Mouse (Mus musculus) CH12.LX (cell line): Measurements from ENCODE around the gene A730015C16Rik. TPM values are rescaled to one million over a fixed set of nuclear protein-coding genes. Genes with fewer than 3 reads are reported as not detected.
A peak's percentile ranks its signal among the peaks of the same experiment; 100 is the strongest.

Experiments
- DNase-seq: peaks from one replicate; pipeline ENCODE4 v3.0.0-alpha.2; 2013; ENCODE audit errors: extremely low read depth
- H3K27ac ChIP-seq: 2 replicates; pipeline ENCODE4 v1.5.1; 2012; ENCODE audit warnings: low read depth, mild to moderate bottlenecking, control low read depth, moderate library complexity; ENCODE audit not compliant: insufficient read depth
- H3K27me3 ChIP-seq: replicated peaks from 2 replicates; pipeline ENCODE3; 2012; ENCODE audit warnings: inconsistent platforms
- H3K36me3 ChIP-seq, 2 experiments: replicated peaks in 1 of 2; 2 replicates each; pipeline versions ENCODE3 to v1.6.1; 2012; ENCODE audit warnings: inconsistent platforms in 1 of 2, low read length in 1 of 2, mild to moderate bottlenecking in 1 of 2, mixed read lengths in 1 of 2, moderate library complexity in 1 of 2; ENCODE audit not compliant: control insufficient read depth in 1 of 2, insufficient read depth in 1 of 2
- H3K4me1 ChIP-seq, 2 experiments: 2 replicates each; pipeline ENCODE4 v1.6.1; 2012; ENCODE audit warnings: inconsistent platforms in 1 of 2, moderate library complexity in 1 of 2; ENCODE audit not compliant: insufficient read depth in 2 of 2, control insufficient read depth in 1 of 2
- H3K4me2 ChIP-seq: 2 replicates; pipeline ENCODE4 v1.6.1; 2012; ENCODE audit warnings: low read depth, mild to moderate bottlenecking, control low read depth; ENCODE audit not compliant: poor library complexity, insufficient read depth, severe bottlenecking
- H3K4me3 ChIP-seq, 3 experiments: fragments of 150-350 bp in 1 of 3; sonication (generic) in 1 of 3; replicated peaks in 1 of 3; 2 replicates each; pipeline versions ENCODE3 to v1.5.1; 2011 to 2012; ENCODE audit warnings: low read depth in 2 of 3, low read length in 2 of 3, mild to moderate bottlenecking in 2 of 3, moderate library complexity in 2 of 3, control low read depth in 1 of 3, improper control_type of control experiment in 1 of 3, inconsistent platforms in 1 of 3, mixed read lengths in 1 of 3; ENCODE audit not compliant: poor library complexity in 1 of 3
- H3K79me2 ChIP-seq: replicated peaks from 2 replicates; pipeline ENCODE4 v1.6.1; 2012; ENCODE audit warnings: mild to moderate bottlenecking, moderate library complexity; ENCODE audit not compliant: control insufficient read depth, poor library complexity, insufficient read depth, severe bottlenecking; ENCODE audit errors: extremely low read depth
- H3K9ac ChIP-seq: 2 replicates; pipeline ENCODE4 v1.6.1; 2012; ENCODE audit warnings: low read depth, mild to moderate bottlenecking, control low read depth, moderate library complexity; ENCODE audit not compliant: insufficient read depth
- H3K9me3 ChIP-seq: replicated peaks from 2 replicates; pipeline ENCODE3; 2012; ENCODE audit warnings: low read length, inconsistent platforms, mixed read lengths
- BHLHE40 ChIP-seq: IDR thresholded peaks from 2 replicates; pipeline ENCODE4 v1.6.1; 2011; ENCODE audit warnings: mild to moderate bottlenecking, low read depth, low read length, improper control_type of control experiment
- CHD1 ChIP-seq: IDR thresholded peaks from 2 replicates; pipeline ENCODE4 v1.6.1; 2012; ENCODE audit warnings: low read depth, low read length, improper control_type of control experiment, inconsistent platforms
- CTCF ChIP-seq, 2 experiments: IDR thresholded peaks in 1 of 2; conservative IDR thresholded peaks in 1 of 2; 2 replicates each; pipeline ENCODE4 v1.5.1; 2011 to 2012; ENCODE audit warnings: low read depth in 2 of 2, low read length in 2 of 2, improper control_type of control experiment in 1 of 2, inconsistent platforms in 1 of 2, mild to moderate bottlenecking in 1 of 2, moderate library complexity in 1 of 2
- E2F4 ChIP-seq: IDR thresholded peaks from 2 replicates; pipeline ENCODE4 v1.6.1; 2011; ENCODE audit warnings: low read depth, low read length, improper control_type of control experiment; ENCODE audit not compliant: insufficient replicate concordance
- EP300 ChIP-seq: IDR thresholded peaks from 2 replicates; pipeline ENCODE4 v1.6.1; 2011; ENCODE audit warnings: low read length, improper control_type of control experiment
- GABPA ChIP-seq: IDR thresholded peaks from 2 replicates; pipeline ENCODE4 v1.6.1; 2012; ENCODE audit warnings: low read depth, low read length, improper control_type of control experiment, inconsistent platforms; ENCODE audit not compliant: insufficient replicate concordance
- IRF4 ChIP-seq: IDR thresholded peaks from 2 replicates; pipeline ENCODE4 v1.6.1; 2014; ENCODE audit warnings: low read depth, mild to moderate bottlenecking, inconsistent platforms, low read length, improper control_type of control experiment
- JUND ChIP-seq: conservative IDR thresholded peaks from 2 replicates; pipeline ENCODE4 v1.6.1; 2011; ENCODE audit warnings: low read depth, low read length, improper control_type of control experiment
- MAFK ChIP-seq: IDR thresholded peaks from 2 replicates; pipeline ENCODE4 v1.6.1; 2011; ENCODE audit warnings: low read length, improper control_type of control experiment; ENCODE audit not compliant: insufficient replicate concordance
- MAX ChIP-seq: IDR thresholded peaks from 2 replicates; pipeline ENCODE4 v1.6.1; 2011; ENCODE audit warnings: low read length, improper control_type of control experiment
- MAZ ChIP-seq: IDR thresholded peaks from 2 replicates; pipeline ENCODE4 v1.6.1; 2012; ENCODE audit warnings: low read depth, mild to moderate bottlenecking, inconsistent platforms, low read length, improper control_type of control experiment, moderate library complexity
- MEF2A ChIP-seq: IDR thresholded peaks from 2 replicates; pipeline ENCODE4 v1.6.1; 2014; ENCODE audit warnings: low read depth, mild to moderate bottlenecking, inconsistent platforms, low read length, improper control_type of control experiment, borderline replicate concordance
- MYC ChIP-seq: IDR thresholded peaks from 2 replicates; pipeline ENCODE4 v1.6.1; 2011; ENCODE audit warnings: low read depth, mild to moderate bottlenecking, improper control_type of control experiment, low read length
- NELFE ChIP-seq: IDR thresholded peaks from 2 replicates; pipeline ENCODE4 v1.6.1; 2011; ENCODE audit warnings: low read depth, low read length, improper control_type of control experiment
- NRF1 ChIP-seq: IDR thresholded peaks from 2 replicates; pipeline ENCODE4 v1.6.1; 2014; ENCODE audit warnings: low read depth, mild to moderate bottlenecking, inconsistent platforms, low read length, improper control_type of control experiment, moderate library complexity
- PAX5 ChIP-seq: IDR thresholded peaks from 2 replicates; pipeline ENCODE4 v1.6.1; 2012; ENCODE audit warnings: low read length, inconsistent platforms, mixed read lengths
- POLR2A ChIP-seq: IDR thresholded peaks from 2 replicates; pipeline ENCODE4 v1.6.1; 2011; ENCODE audit warnings: low read depth, mild to moderate bottlenecking, improper control_type of control experiment, low read length
- RAD21 ChIP-seq: IDR thresholded peaks from 2 replicates; pipeline ENCODE4 v1.6.1; 2011; ENCODE audit warnings: low read depth, mild to moderate bottlenecking, low read length, improper control_type of control experiment, moderate library complexity
- SIN3A ChIP-seq: IDR thresholded peaks from 2 replicates; pipeline ENCODE4 v1.6.1; 2012; ENCODE audit warnings: low read length, improper control_type of control experiment, inconsistent platforms
- TCF12 ChIP-seq: IDR thresholded peaks from 2 replicates; pipeline ENCODE4 v1.6.1; 2014; ENCODE audit warnings: low read depth, mild to moderate bottlenecking, inconsistent platforms, low read length, improper control_type of control experiment
- UBTF ChIP-seq: IDR thresholded peaks from 2 replicates; pipeline ENCODE4 v1.6.1; 2012; ENCODE audit warnings: low read depth, mild to moderate bottlenecking, inconsistent platforms, low read length, improper control_type of control experiment, moderate library complexity
- USF1 ChIP-seq: IDR thresholded peaks from 2 replicates; pipeline ENCODE4 v1.6.1; 2014; ENCODE audit warnings: low read depth, mild to moderate bottlenecking, inconsistent platforms, low read length, improper control_type of control experiment
- USF2 ChIP-seq: conservative IDR thresholded peaks from 2 replicates; pipeline ENCODE4 v1.6.1; 2011; ENCODE audit warnings: low read depth, low read length, improper control_type of control experiment
- ZC3H11A ChIP-seq: IDR thresholded peaks from 2 replicates; pipeline ENCODE4 v1.6.1; 2012; ENCODE audit warnings: low read depth, mild to moderate bottlenecking, inconsistent platforms, low read length, improper control_type of control experiment
- ZKSCAN1 ChIP-seq: IDR thresholded peaks from 2 replicates; pipeline ENCODE4 v1.6.1; 2012; ENCODE audit warnings: low read depth, inconsistent platforms, low read length, improper control_type of control experiment, borderline replicate concordance
- ZMIZ1 ChIP-seq: IDR thresholded peaks from 2 replicates; pipeline ENCODE4 v1.6.1; 2012; ENCODE audit warnings: low read depth, mild to moderate bottlenecking, inconsistent platforms, low read length, improper control_type of control experiment
- ZNF384 ChIP-seq: IDR thresholded peaks from 2 replicates; pipeline ENCODE4 v1.6.1; 2012; ENCODE audit warnings: low read depth, low read length, improper control_type of control experiment, inconsistent platforms
- dilution Hi-C: fragments of 300-500 bp; cut with MboI; formaldehyde crosslinking; loops from 2 replicates; pipeline ENCODE4 v1.14.3; 2020; ENCODE audit warnings: low sequenced_read_pairs; ENCODE audit not compliant: extremely low pct_unique_long_range_greater_than_20kb, extremely low pct_ligation_motif_present
- in situ Hi-C: fragments of 300-500 bp; cut with MboI; formaldehyde crosslinking; loops from 3 replicates; pipeline ENCODE4 v1.14.3; 2019; ENCODE audit warnings: low sequenced_read_pairs, low pct_ligation_motif_present, low pct_unique_long_range_greater_than_20kb, mixed read lengths
- polyA plus RNA-seq: library from polyadenylated mRNA; unstranded; fragments of >175 nt; gene quantifications from 2 replicates; pipeline ENCODE4 v1.2.1, GENCODE M21; 2012; ENCODE audit warnings: low read depth; ENCODE audit not compliant: insufficient read length
- total RNA-seq, 2 experiments: library from RNA; depleted of rRNA; stranded (reverse); fragments of 300-350 nt in 1 of 2; fragments of >200 nt in 1 of 2; gene quantifications; 2 replicates each; pipeline ENCODE4 v1.2.3; 2012 to 2014

A730015C16Rik gene
- total and polyA plus RNA-seq, 3 experiments, result 0.26 to 7.0 TPM; not detected in 1

- 0 out of 2 replicates have a peak, but pooled peaks have one; percentile 11 for TF ChIP-seq NRF1
- peak; percentile 76 for TF ChIP-seq POLR2A
- TF ChIP-seq GABPA, result no peak
- TF ChIP-seq CTCF (conservative IDR thresholded peaks at IDR 0.05 in 1 of 2, IDR thresholded peaks at IDR 0.05 in 1 of 2; ENCODE audit: low read depth in 2 of 2, low read length in 2 of 2), result no peak
- peak; percentile 86 for TF ChIP-seq NELFE
- TF ChIP-seq ZMIZ1, result peak; percentile 92
- no peak for TF ChIP-seq RAD21
- 0 out of 2 replicates have a peak, but pooled peaks have one; percentile 8 for TF ChIP-seq MAFK
- TF ChIP-seq JUND, result no peak
- peak; percentile 71; the same call in 1 of the 2 replicates for TF ChIP-seq TCF12
- no peak for TF ChIP-seq USF1
- no peak for TF ChIP-seq ZKSCAN1
- peak; percentile 90; the same call in 1 of the 2 replicates for TF ChIP-seq E2F4
- no peak; the same call in 1 of the 2 replicates for TF ChIP-seq CHD1
- TF ChIP-seq ZNF384, result peak; percentile 98
- peak; percentile 45 for TF ChIP-seq MAX
- TF ChIP-seq BHLHE40, result 0 out of 2 replicates have a peak, but pooled peaks have one; percentile 6
- TF ChIP-seq EP300, result no peak
- TF ChIP-seq USF2, result no peak
- TF ChIP-seq IRF4, result peak; percentile 35; the same call in 1 of the 2 replicates
- no peak for TF ChIP-seq ZC3H11A
- TF ChIP-seq MEF2A, result 0 out of 2 replicates have a peak, but pooled peaks have one; percentile 24
- no peak for TF ChIP-seq PAX5
- no peak for TF ChIP-seq UBTF
Measured at GRCm38 (mm10) chr4:108834115-108834970, 14.1 kb downstream of the A730015C16Rik start, which contains the start of gene Txndc12 (continued).

GRCm38 (mm10) chr4:108833828-108834114, 14.6 kb downstream of the A730015C16Rik start:
- no peaks in the 10 kb centered on the region for H3K27me3 ChIP-seq

More at GRCm38 (mm10) chr4:108833828-108834114, 14.6 kb downstream of the A730015C16Rik start:
- DNase-seq, result no peak
- dilution Hi-C loops, result no loop called here
- H3K4me1 ChIP-seq, result peaks cover 0 to 42% of the 10 kb centered on the region in 2 experiments; a peak in 2 of 4 replicates
- peak overlapping the region; percentile 98 for H3K27ac ChIP-seq
- H3K9ac ChIP-seq, result peak overlapping the region; percentile 98
- peaks cover 48% of the 10 kb centered on the region for H3K79me2 ChIP-seq
- peak overlapping the region; percentile 38; the same call in 1 of the 2 replicates for H3K4me2 ChIP-seq
- TF ChIP-seq EP300, result no peak
- peak; percentile 40; the same call in 1 of the 2 replicates for TF ChIP-seq SIN3A
- TF ChIP-seq MYC, result 0 out of 2 replicates have a peak, but pooled peaks have one; percentile 35
- TF ChIP-seq BHLHE40, result no peak
- no peak for TF ChIP-seq MAZ
- TF ChIP-seq GABPA, result no peak
- TF ChIP-seq CHD1, result peak; percentile 69; the same call in 1 of the 2 replicates
- no peak; the same call in 1 of the 2 replicates for TF ChIP-seq NELFE
- H3K36me3 ChIP-seq, result peaks cover 10 to 28% of the 10 kb centered on the region in 2 experiments
- H3K4me3 ChIP-seq, result peak overlapping the region; percentile 72 to 83 (median 76)
- in situ Hi-C loops, result no loop called here
- H3K9me3 ChIP-seq, result no peaks in the 10 kb centered on the region
